Mouse (Mus musculus) liver, postnatal 0 days (tissue): ENCODE measurements around the gene Prkaa1. TPM values are rescaled to one million over a fixed set of nuclear protein-coding genes. Genes with fewer than 3 reads are reported as not detected.
A peak's percentile ranks its signal among the peaks of the same experiment; 100 is the strongest.

Source experiments
- ATAC-seq: fragments of 200-750 bp; cut with Nextera tagmentation; 2 replicates; pipeline ENCODE4 v1.8.0; 2017; ENCODE audit warnings: mild to moderate bottlenecking, moderate library complexity
- DNase-seq: peaks from one replicate; pipeline ENCODE4 v3.0.0-alpha.2; 2016
- H3K27ac ChIP-seq: fragments of 300-500 bp; sonication (generic); 2 replicates; pipeline ENCODE4 v1.5.1; 2014; ENCODE audit warnings: antibody characterized with exemption, moderate library complexity, mild to moderate bottlenecking, low read depth
- H3K27me3 ChIP-seq: fragments of 300-500 bp; sonication (generic); 2 replicates; pipeline ENCODE4 v1.6.1; 2014; ENCODE audit warnings: low read length, control low read depth, mixed read lengths; ENCODE audit not compliant: insufficient read depth
- H3K36me3 ChIP-seq: fragments of 300-500 bp; sonication (generic); replicated peaks from 2 replicates; pipeline ENCODE4 v1.6.1; 2014; ENCODE audit warnings: mild to moderate bottlenecking, control low read depth, low read length, moderate library complexity, mixed read lengths; ENCODE audit not compliant: insufficient read depth
- H3K4me1 ChIP-seq: fragments of 300-500 bp; sonication (generic); 2 replicates; pipeline ENCODE4 v1.6.1; 2014; ENCODE audit warnings: antibody characterized with exemption, mild to moderate bottlenecking, control low read depth; ENCODE audit not compliant: insufficient read depth
- H3K4me2 ChIP-seq: fragments of 300-500 bp; sonication (generic); 2 replicates; pipeline ENCODE4 v1.6.1; 2014; ENCODE audit warnings: low read depth, mild to moderate bottlenecking, low read length, moderate library complexity, mixed read lengths
- H3K4me3 ChIP-seq: fragments of 300-500 bp; sonication (generic); 2 replicates; pipeline ENCODE4 v1.5.1; 2014; ENCODE audit warnings: low read depth, low read length
- H3K9ac ChIP-seq: fragments of 300-500 bp; sonication (generic); replicated peaks from 2 replicates; pipeline ENCODE4 v1.6.1; 2014; ENCODE audit warnings: mild to moderate bottlenecking, moderate library complexity
- H3K9me3 ChIP-seq: fragments of 300-500 bp; sonication (generic); 2 replicates; pipeline ENCODE4 v1.6.1; 2016; ENCODE audit warnings: mild to moderate bottlenecking, control low read depth, low read length, mixed read lengths
- CTCF ChIP-seq: sonication (generic); IDR thresholded peaks from 2 replicates; pipeline ENCODE4 v1.5.1; 2016; ENCODE audit warnings: antibody characterized with exemption, low read depth
- EP300 ChIP-seq: IDR thresholded peaks from 2 replicates; pipeline ENCODE4 v1.6.1; 2016; ENCODE audit warnings: antibody characterized with exemption, low read depth, mild to moderate bottlenecking
- WGBS: fragments of 180-500 bp; shearing (Covaris S2); extraction: QIAGEN DNeasy Blood & Tissue Kit; methylation state at CpG from one replicate; pipeline ENCODE4 v1.1.7; 2014; ENCODE audit not compliant: insufficient replicate concordance; 5-methylcytosine and 5-hydroxymethylcytosine counted together
- polyA plus RNA-seq: library from polyadenylated mRNA; unstranded; fragments of >200 nt; fragmentation: Nextera tagmentation; extraction: Ambion mirVana; gene quantifications from 2 replicates; pipeline ENCODE4 v1.2.1, GENCODE M21; 2015

The Prkaa1 gene
- polyA plus RNA-seq, 1 experiment from 2014 or later: 7.2 TPM

GRCm38 (mm10) chr15:5142714-5143113 lies 947 bp upstream of the Prkaa1 start:
- no peaks in the 10 kb centered on the region for H3K36me3 ChIP-seq
- H3K27ac ChIP-seq: peak overlapping the region; percentile 81; the same call in 1 of the 2 replicates
- 58% methylated on average over 5 of the region's 5 CpGs for WGBS
- H3K27me3 ChIP-seq: no peaks in the 10 kb centered on the region
- TF ChIP-seq EP300 (no peak), CTCF (no peak)
- ATAC-seq (no peak), DNase-seq (no peak)
- no peaks in the 10 kb centered on the region for H3K9me3 ChIP-seq
- no peak overlapping the region; the same call in 1 of the 2 replicates for H3K4me3 ChIP-seq
- H3K9ac ChIP-seq: no peak overlapping the region
- no peak overlapping the region for H3K4me2 ChIP-seq
- peaks cover 39% of the 10 kb centered on the region for H3K4me1 ChIP-seq

GRCm38 (mm10) chr15:5144021-5144778 lies 539 bp downstream of the Prkaa1 start:
- Histone ChIP-seq H3K27me3 (no peaks in the 10 kb centered on the region), H3K4me3 (peak overlapping the region; percentile 76), H3K9me3 (no peaks in the 10 kb centered on the region), H3K9ac (peak overlapping the region; percentile 93), H3K27ac (peak overlapping the region; percentile 81), H3K4me2 (peak overlapping the region; percentile 83), H3K36me3 (no peaks in the 10 kb centered on the region), H3K4me1 (peaks cover 31% of the 10 kb centered on the region)
- peak; percentile 78 for DNase-seq
- WGBS: 4% methylated on average over 57 of the region's 61 CpGs
- TF ChIP-seq EP300 (no peak), CTCF (peak; percentile 43; the same call in 1 of the 2 replicates)
- peak; percentile 41 for ATAC-seq

DNA sequence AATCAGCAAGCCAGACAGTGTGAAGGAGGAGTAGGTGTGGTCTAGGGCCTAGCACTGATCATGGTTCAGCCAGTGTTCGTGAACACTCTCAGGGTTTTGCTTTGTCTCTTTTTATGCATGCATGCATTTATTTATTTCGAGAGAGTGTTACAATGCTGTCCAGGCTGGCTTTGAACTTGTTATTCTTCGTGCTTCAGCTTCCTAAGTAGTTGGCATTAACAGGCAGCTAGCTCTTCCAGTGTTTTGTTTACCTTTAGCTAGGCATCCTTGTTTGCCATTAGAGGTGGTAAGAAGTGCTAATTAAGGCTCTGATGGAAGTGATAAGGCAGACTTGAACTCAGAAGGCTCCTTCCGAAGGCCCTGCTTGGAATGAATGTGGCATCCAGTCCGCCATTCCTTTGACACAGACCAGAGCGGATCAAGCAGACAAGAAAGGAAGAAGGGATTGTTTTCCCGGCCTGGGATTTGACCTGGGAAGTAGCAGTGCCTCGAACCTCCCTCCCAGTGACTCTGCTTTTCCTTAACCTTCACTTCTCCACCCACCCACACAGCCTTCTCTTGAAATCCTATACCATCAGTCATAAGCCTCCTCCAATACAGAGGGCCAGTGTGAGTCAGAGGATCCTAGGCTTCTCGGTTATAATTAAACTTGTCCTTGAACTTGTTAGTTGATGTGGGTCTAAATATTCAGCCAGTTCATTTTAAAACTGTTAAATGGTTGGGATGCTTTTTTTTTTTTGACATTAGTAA lies 1.7 kb downstream of the Prkaa1 start:
- Histone ChIP-seq H3K27me3 (no peaks in the 10 kb centered on the region), H3K4me2 (peak overlapping the region; percentile 83), H3K27ac (peak overlapping the region; percentile 13; the same call in 1 of the 2 replicates), H3K4me3 (peak overlapping the region; percentile 76), H3K4me1 (peaks cover 29% of the 10 kb centered on the region), H3K9me3 (no peaks in the 10 kb centered on the region), H3K9ac (peak overlapping the region; percentile 50; the same call in 1 of the 2 replicates), H3K36me3 (no peaks in the 10 kb centered on the region)
- ATAC-seq (no peak), DNase-seq (no peak)
- 56% methylated on average over 9 of the region's 9 CpGs for WGBS
- no peak for TF ChIP-seq CTCF
- TF ChIP-seq EP300: no peak

DNA sequence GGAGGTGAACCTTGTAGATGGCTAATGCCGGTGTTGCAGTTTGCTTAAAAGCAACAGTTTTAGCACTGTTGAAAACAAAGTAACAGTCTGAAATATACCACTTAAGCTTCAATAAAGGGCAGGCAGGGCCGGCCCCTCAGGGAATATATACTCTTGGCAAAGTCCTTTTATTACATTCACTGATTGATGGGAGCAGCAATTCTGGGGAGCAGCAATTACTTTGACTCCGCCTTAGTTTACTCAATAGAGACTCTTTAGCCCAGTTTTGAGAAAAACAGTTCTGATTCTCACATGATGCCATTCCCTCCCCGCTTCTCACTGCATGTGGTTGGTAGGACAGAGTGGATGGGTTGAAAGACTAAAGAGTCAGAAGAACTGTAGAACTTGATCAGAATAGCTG lies 5.5 kb downstream of the Prkaa1 start:
- H3K9me3 ChIP-seq: no peaks in the 10 kb centered on the region
- H3K27me3 ChIP-seq: no peaks in the 10 kb centered on the region
- H3K9ac ChIP-seq: no peak overlapping the region
- peaks cover 19% of the 10 kb centered on the region for H3K4me1 ChIP-seq
- H3K27ac ChIP-seq: no peak overlapping the region
- no peak overlapping the region for H3K4me3 ChIP-seq
- no peaks in the 10 kb centered on the region for H3K36me3 ChIP-seq
- TF ChIP-seq EP300 (no peak), CTCF (no peak)
- no peak overlapping the region for H3K4me2 ChIP-seq
- 79% methylated on average over 4 of the region's 4 CpGs for WGBS
- ATAC-seq: peak; percentile 44; the same call in 1 of the 2 replicates
- DNase-seq: no peak

GRCm38 (mm10) chr15:5152171-5152570 lies 8.5 kb downstream of the Prkaa1 start:
- Histone ChIP-seq H3K27me3 (no peaks in the 10 kb centered on the region), H3K4me2 (no peak overlapping the region), H3K36me3 (no peaks in the 10 kb centered on the region), H3K4me3 (no peak overlapping the region), H3K9ac (no peak overlapping the region), H3K9me3 (no peaks in the 10 kb centered on the region), H3K27ac (no peak overlapping the region), H3K4me1 (peaks cover 19% of the 10 kb centered on the region)
- DNase-seq (no peak), ATAC-seq (no peak)
- WGBS: 92% methylated on average over 6 of the region's 6 CpGs
- TF ChIP-seq EP300 (no peak), CTCF (no peak)

DNA sequence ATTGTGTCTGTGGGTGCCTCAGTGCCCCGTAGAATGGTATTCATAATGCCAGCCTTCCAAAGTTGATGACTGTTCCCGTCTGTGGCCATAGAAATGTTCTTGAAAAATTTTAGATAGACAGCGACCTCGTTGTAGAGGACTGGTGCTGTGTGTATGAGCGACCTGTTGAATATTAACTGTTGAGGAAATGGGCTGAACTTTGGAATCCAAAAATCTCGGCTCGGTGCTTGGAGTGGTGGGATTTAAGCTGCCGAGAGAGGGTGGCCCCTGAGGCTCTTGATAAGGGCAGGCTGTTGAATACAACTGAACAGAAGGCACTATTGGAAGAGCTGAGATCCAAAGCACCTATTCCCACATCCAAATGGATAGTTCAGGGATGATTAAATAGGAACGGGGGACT lies 11.0 kb downstream of the Prkaa1 start:
- ATAC-seq (peak; percentile 66; the same call in 1 of the 2 replicates), DNase-seq (no peak)
- Histone ChIP-seq H3K9me3 (no peaks in the 10 kb centered on the region), H3K36me3 (no peaks in the 10 kb centered on the region), H3K9ac (no peak overlapping the region; the same call in 1 of the 2 replicates), H3K27ac (peak overlapping the region; percentile 31; the same call in 1 of the 2 replicates), H3K4me3 (no peak overlapping the region), H3K4me1 (peaks cover 23% of the 10 kb centered on the region), H3K27me3 (no peaks in the 10 kb centered on the region), H3K4me2 (peak overlapping the region; percentile 56)
- TF ChIP-seq CTCF (no peak), EP300 (no peak)
- 62% methylated on average over 9 of the region's 9 CpGs for WGBS
